Mouse (Mus musculus): ENCODE results near the gene Arl16. TPM values are rescaled to one million over a fixed set of nuclear protein-coding genes. Genes with fewer than 3 reads are reported as not detected.

The Arl16 gene
- polyA plus RNA-seq, 1 experiment from 2014 or later = 48.8 TPM

- ATAC-seq (ENCODE audit: low FRiP score, low TSS enrichment) = no peak
- WGBS = 83% methylated on average over 3 of the region's 3 CpGs
- no peak overlapping the region for H3K9ac ChIP-seq (replicated peaks; ENCODE audit: low read length)
Observed at GRCm38 (mm10) chr11:120445475-120445874, 21.9 kb downstream of the Arl16 start.

GRCm38 (mm10) chr11:120444106-120444505 lies 23.3 kb downstream of the Arl16 start:
- no peaks in the 10 kb centered on the region for H3K9me3 ChIP-seq (ENCODE audit: control insufficient read depth, low read length)
- no peak overlapping the region for H3K27ac ChIP-seq (replicated peaks; ENCODE audit: low read depth, low read length)
- no peak for ATAC-seq (ENCODE audit: low FRiP score, low TSS enrichment)
- no peak for DNase-seq
- H3K4me3 ChIP-seq (replicated peaks; ENCODE audit: low read depth, low read length) = no peak overlapping the region
- H3K9ac ChIP-seq (replicated peaks; ENCODE audit: low read length) = no peak overlapping the region
- WGBS = 70% methylated on average over 6 of the region's 6 CpGs
- no peaks in the 10 kb centered on the region for H3K36me3 ChIP-seq (ENCODE audit: control insufficient read depth, insufficient read depth, low read length)
- no peak overlapping the region for H3K4me2 ChIP-seq (ENCODE audit: low read length)
- no peaks in the 10 kb centered on the region for H3K27me3 ChIP-seq (ENCODE audit: control insufficient read depth, insufficient read depth, low read length)
- H3K4me1 ChIP-seq (ENCODE audit: control insufficient read depth, insufficient read depth, low read length) = no peaks in the 10 kb centered on the region

More at GRCm38 (mm10) chr11:120445475-120445874, 21.9 kb downstream of the Arl16 start:
- no peak for DNase-seq
- no peaks in the 10 kb centered on the region for H3K9me3 ChIP-seq (ENCODE audit: control insufficient read depth, low read length)
- H3K4me2 ChIP-seq (ENCODE audit: low read length) = no peak overlapping the region
- H3K27me3 ChIP-seq (ENCODE audit: control insufficient read depth, insufficient read depth, low read length) = no peaks in the 10 kb centered on the region
- no peaks in the 10 kb centered on the region for H3K4me1 ChIP-seq (ENCODE audit: control insufficient read depth, insufficient read depth, low read length)
- no peak overlapping the region for H3K4me3 ChIP-seq (replicated peaks; ENCODE audit: low read depth, low read length)
- H3K36me3 ChIP-seq (ENCODE audit: control insufficient read depth, insufficient read depth, low read length) = no peaks in the 10 kb centered on the region
- no peak overlapping the region for H3K27ac ChIP-seq (replicated peaks; ENCODE audit: low read depth, low read length)

- no peaks in the 10 kb centered on the region for H3K4me1 ChIP-seq (ENCODE audit: control insufficient read depth, insufficient read depth, low read length)
- WGBS = 91% methylated on average over 3 of the region's 3 CpGs
- no peaks in the 10 kb centered on the region for H3K27me3 ChIP-seq (ENCODE audit: control insufficient read depth, insufficient read depth, low read length)
- no peaks in the 10 kb centered on the region for H3K9me3 ChIP-seq (ENCODE audit: control insufficient read depth, low read length)
- no peak overlapping the region for H3K4me2 ChIP-seq (ENCODE audit: low read length)
- H3K4me3 ChIP-seq (replicated peaks; ENCODE audit: low read depth, low read length) = no peak overlapping the region
- DNase-seq = no peak
- no peak overlapping the region for H3K27ac ChIP-seq (replicated peaks; ENCODE audit: low read depth, low read length)
- no peak for ATAC-seq (ENCODE audit: low FRiP score, low TSS enrichment)
- H3K9ac ChIP-seq (replicated peaks; ENCODE audit: low read length) = no peak overlapping the region
- H3K36me3 ChIP-seq (ENCODE audit: control insufficient read depth, insufficient read depth, low read length) = no peaks in the 10 kb centered on the region
Observed at GRCm38 (mm10) chr11:120442765-120443280, 24.6 kb downstream of the Arl16 start.

GRCm38 (mm10) chr11:120442344-120442743 lies 25.1 kb downstream of the Arl16 start, which contains the start of gene Tspan10:
TSS of gene Tspan10 (plus strand) at chr11:120442644.
- Histone ChIP-seq H3K9me3 (ENCODE audit: control insufficient read depth, low read length) (no peaks in the 10 kb centered on the region), H3K4me2 (ENCODE audit: low read length) (no peak within 1 kb of the TSS), H3K4me1 (ENCODE audit: control insufficient read depth, insufficient read depth, low read length) (no peaks in the 10 kb centered on the region), H3K27ac (replicated peaks; ENCODE audit: low read depth, low read length) (no peak within 1 kb of the TSS), H3K4me3 (replicated peaks; ENCODE audit: low read depth, low read length) (no peak within 1 kb of the TSS), H3K9ac (replicated peaks; ENCODE audit: low read length) (no peak within 1 kb of the TSS), H3K36me3 (ENCODE audit: control insufficient read depth, insufficient read depth, low read length) (no peaks in the 10 kb centered on the region), H3K27me3 (ENCODE audit: control insufficient read depth, insufficient read depth, low read length) (no peaks in the 10 kb centered on the region)
- ATAC-seq (ENCODE audit: low FRiP score, low TSS enrichment) = no peak
- WGBS = 95% methylated on average over 3 of the region's 3 CpGs
- DNase-seq = no peak

- peaks cover 24% of the 10 kb centered on the region for H3K36me3 ChIP-seq (ENCODE audit: control insufficient read depth, insufficient read depth, low read length)
- H3K4me3 ChIP-seq (replicated peaks; ENCODE audit: low read depth, low read length) = peak overlapping the region; percentile 96
- peak overlapping the region; percentile 92; the same call in 1 of the 2 replicates for H3K9ac ChIP-seq (replicated peaks; ENCODE audit: low read length)
- no peak overlapping the region for H3K27ac ChIP-seq (replicated peaks; ENCODE audit: low read depth, low read length)
- H3K4me2 ChIP-seq (ENCODE audit: low read length) = peak overlapping the region; percentile 95
- DNase-seq (no peak), ATAC-seq (ENCODE audit: low FRiP score, low TSS enrichment) (no peak)
- no peaks in the 10 kb centered on the region for H3K27me3 ChIP-seq (ENCODE audit: control insufficient read depth, insufficient read depth, low read length)
- H3K9me3 ChIP-seq (ENCODE audit: control insufficient read depth, low read length) = no peaks in the 10 kb centered on the region
- peaks cover 11% of the 10 kb centered on the region for H3K4me1 ChIP-seq (ENCODE audit: control insufficient read depth, insufficient read depth, low read length)
- 29% methylated on average over 12 of the region's 12 CpGs for WGBS
Observed at GRCm38 (mm10) chr11:120437857-120438385, 29.5 kb downstream of the Arl16 start.

- DNase-seq (peak; percentile 94), ATAC-seq (ENCODE audit: low FRiP score, low TSS enrichment) (peak; percentile 77)
- Histone ChIP-seq H3K4me3 (replicated peaks; ENCODE audit: low read depth, low read length) (peak within 1 kb of the TSS; percentile 96), H3K9me3 (ENCODE audit: control insufficient read depth, low read length) (no peaks in the 10 kb centered on the region), H3K27ac (replicated peaks; ENCODE audit: low read depth, low read length) (peak within 1 kb of the TSS; percentile 74), H3K4me2 (ENCODE audit: low read length) (peak within 1 kb of the TSS; percentile 95), H3K9ac (replicated peaks; ENCODE audit: low read length) (peak within 1 kb of the TSS; percentile 92), H3K27me3 (ENCODE audit: control insufficient read depth, insufficient read depth, low read length) (no peaks in the 10 kb centered on the region), H3K4me1 (ENCODE audit: control insufficient read depth, insufficient read depth, low read length) (peaks cover 11% of the 10 kb centered on the region), H3K36me3 (ENCODE audit: control insufficient read depth, insufficient read depth, low read length) (peaks cover 30% of the 10 kb centered on the region)
- WGBS = under 1% methylated on average over 77 of the region's 77 CpGs
Observed at GRCm38 (mm10) chr11:120437152-120437856, 30.1 kb downstream of the Arl16 start, which contains the start of gene Nploc4. TSS of gene Nploc4 (minus strand) at chr11:120437708.

- no peak overlapping the region for H3K9ac ChIP-seq (replicated peaks; ENCODE audit: low read length)
- no peaks in the 10 kb centered on the region for H3K4me1 ChIP-seq (ENCODE audit: control insufficient read depth, insufficient read depth, low read length)
- no peaks in the 10 kb centered on the region for H3K27me3 ChIP-seq (ENCODE audit: control insufficient read depth, insufficient read depth, low read length)
- H3K36me3 ChIP-seq (ENCODE audit: control insufficient read depth, insufficient read depth, low read length) = peaks cover 83% of the 10 kb centered on the region
- H3K9me3 ChIP-seq (ENCODE audit: control insufficient read depth, low read length) = no peaks in the 10 kb centered on the region
- H3K4me2 ChIP-seq (ENCODE audit: low read length) = no peak overlapping the region
- ATAC-seq (ENCODE audit: low FRiP score, low TSS enrichment) (no peak), DNase-seq (no peak)
- H3K4me3 ChIP-seq (replicated peaks; ENCODE audit: low read depth, low read length) = no peak overlapping the region
- H3K27ac ChIP-seq (replicated peaks; ENCODE audit: low read depth, low read length) = no peak overlapping the region
- 98% methylated on average over 3 of the region's 3 CpGs for WGBS
Observed at GRCm38 (mm10) chr11:120426727-120427126, 40.7 kb downstream of the Arl16 start.

GRCm38 (mm10) chr11:120423569-120424295 lies 43.7 kb downstream of the Arl16 start:
- H3K27ac ChIP-seq (replicated peaks; ENCODE audit: low read depth, low read length) = no peak overlapping the region
- WGBS = 70% methylated on average over 9 of the region's 9 CpGs
- DNase-seq = peak; percentile 86
- H3K9ac ChIP-seq (replicated peaks; ENCODE audit: low read length) = no peak overlapping the region
- no peak for ATAC-seq (ENCODE audit: low FRiP score, low TSS enrichment)
- H3K4me2 ChIP-seq (ENCODE audit: low read length) = no peak overlapping the region
- no peaks in the 10 kb centered on the region for H3K9me3 ChIP-seq (ENCODE audit: control insufficient read depth, low read length)
- H3K36me3 ChIP-seq (ENCODE audit: control insufficient read depth, insufficient read depth, low read length) = peaks cover 88% of the 10 kb centered on the region
- H3K4me3 ChIP-seq (replicated peaks; ENCODE audit: low read depth, low read length) = no peak overlapping the region
- H3K4me1 ChIP-seq (ENCODE audit: control insufficient read depth, insufficient read depth, low read length) = no peaks in the 10 kb centered on the region
- H3K27me3 ChIP-seq (ENCODE audit: control insufficient read depth, insufficient read depth, low read length) = no peaks in the 10 kb centered on the region

All from midbrain, embryonic 14.5 days (tissue).